In the genomic region with DNA sequence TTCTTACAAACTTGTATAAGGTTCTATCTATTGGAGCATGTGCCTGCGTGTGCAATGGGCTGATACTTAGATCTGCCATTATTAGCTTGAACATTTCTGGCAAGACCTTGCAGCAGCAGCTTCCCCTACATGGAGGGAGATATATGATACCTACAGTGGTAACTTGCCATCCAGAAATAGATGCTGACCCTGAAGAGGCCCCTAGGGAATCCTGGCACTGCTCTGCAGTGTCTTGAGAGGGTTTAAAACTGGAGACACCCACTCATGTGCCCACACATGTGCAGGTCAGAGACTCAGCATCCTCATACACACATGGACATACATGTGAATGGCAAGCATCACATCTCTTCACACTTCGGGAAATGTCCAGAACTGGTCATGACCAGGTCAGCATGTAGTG, we compare ENCODE assay signal across 17 mouse cellular contexts. TPM values are rescaled to one million over a fixed set of nuclear protein-coding genes. Genes with fewer than 3 reads are reported as not detected.
"Had no signal": no experiment of that assay in that cellular context is flagged by ENCODE, and none has a peak within 500 bp of the region (broad histone marks: within the 10 kb centered on the region; RNA-seq: fewer than 3 reads in every experiment).

No protein-coding gene starts in this region.

- H3K27me3 ChIP-seq: limb, embryonic 12.5 days; limb, embryonic 15.5 days had no signal

- ATAC-seq: liver, postnatal 0 days; lung, postnatal 0 days had no signal

- H3K36me3 ChIP-seq: midbrain, embryonic 12.5 days had no signal

- H3K27ac ChIP-seq: limb, embryonic 12.5 days; limb, embryonic 15.5 days; liver, embryonic 14.5 days; macrophage; stomach, postnatal 0 days had no signal

- H3K9ac ChIP-seq: limb, embryonic 12.5 days; limb, embryonic 15.5 days; liver, embryonic 14.5 days; liver, postnatal 0 days; lung, embryonic 14.5 days had no signal

- H3K4me3 ChIP-seq: limb, embryonic 12.5 days; limb, embryonic 15.5 days; midbrain, embryonic 12.5 days had no signal

- H3K4me2 ChIP-seq: limb, embryonic 12.5 days; limb, embryonic 15.5 days; liver, embryonic 11.5 days; lung, embryonic 14.5 days; midbrain, embryonic 12.5 days had no signal

- H3K4me1 ChIP-seq: limb, embryonic 12.5 days; limb, embryonic 15.5 days had no signal

- H3K9me3 ChIP-seq: limb, embryonic 12.5 days; limb, embryonic 15.5 days; midbrain, embryonic 12.5 days had no signal

- DNase-seq: kidney, postnatal 14 days; kidney, postnatal 4 days; left cerebral cortex, postnatal 4 days; liver, postnatal 0 days; lung, embryonic 14.5 days; thymus, adult 2 months; thymus, postnatal 14 days; thymus, postnatal 4 days had no signal

RNA-seq across cellular contexts. Expression of gene Nkx6-2, which starts 18.4 kb away (rescaled TPM):
- total RNA-seq: megakaryocyte, adult 5-6 weeks had no signal
- polyA plus RNA-seq: limb, embryonic 12.5 days; liver, embryonic 14.5 days; liver, postnatal 0 days; lung, embryonic 14.5 days; macrophage had no signal
